ENCODE assay signal across 8 mouse cellular contexts in the genomic region with DNA sequence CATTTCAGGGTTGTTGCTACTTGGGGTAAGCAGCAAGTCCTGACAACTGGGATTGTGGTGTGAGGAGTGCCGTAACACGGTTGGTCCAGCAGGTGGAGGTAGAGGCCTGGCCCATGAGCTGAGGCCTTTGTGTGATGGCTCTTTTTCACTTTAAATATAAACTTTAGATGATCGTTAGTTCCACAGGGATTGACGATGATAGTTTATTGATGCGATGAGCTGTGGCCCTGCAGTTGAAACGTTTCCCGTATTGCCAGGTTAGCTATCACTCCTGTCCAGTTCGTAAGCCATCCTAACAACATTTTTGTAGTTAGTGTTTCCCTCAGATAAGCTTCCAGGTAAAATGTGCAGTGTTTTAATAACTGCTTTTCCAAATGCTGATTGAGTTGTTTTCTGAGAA. TPM values are rescaled to one million over a fixed set of nuclear protein-coding genes. Genes with fewer than 3 reads are reported as not detected.
DNase-seq lines count a peak whose midpoint lies in the region; ATAC-seq and TF ChIP-seq lines count a peak whose summit lies in the region.

No protein-coding gene starts in this region.

- DNase-seq in A20 (ENCODE audit: low read depth, low spot score) (peak; percentile 73), ES-E14 (ENCODE audit: low read depth, low spot score) (no peak)
- peak; percentile 27 to 37 for DNase-seq in cerebellum, adult 18-20 months
- DNase-seq in forelimb bud, embryonic 11.5 days (ENCODE audit: low read depth, low spot score) = peak; percentile 61
- peak; percentile 57 for DNase-seq in liver, adult 2 months (ENCODE audit: extremely low read depth, low read depth, low spot score)
- peak; percentile 69 for DNase-seq in thymus, postnatal 4 days

- H3K79me2 ChIP-seq in liver, adult 2 months (ENCODE audit: control insufficient read depth, insufficient read depth, low read length) = no peaks in the 10 kb centered on the region

- H3K9ac ChIP-seq in ES-E14 (ENCODE audit: insufficient read depth, low read depth, low read length, poor library complexity, severe bottlenecking) = no peak overlapping the region
- no peak overlapping the region for H3K9ac ChIP-seq in intestine, embryonic 16.5 days (ENCODE audit: low read depth, low read length)
- H3K9ac ChIP-seq in liver, adult 2 months (ENCODE audit: low read depth, low read length) = no peak overlapping the region
- H3K9ac ChIP-seq in neural tube, embryonic 14.5 days (replicated peaks; ENCODE audit: low read depth, low read length) = no peak overlapping the region

- H3K27ac ChIP-seq in ES-E14 (ENCODE audit: insufficient read depth, low read depth, low read length, poor library complexity, severe bottlenecking) = no peak overlapping the region
- H3K27ac ChIP-seq in intestine, embryonic 16.5 days (ENCODE audit: low read length) = no peak overlapping the region
- H3K27ac ChIP-seq in liver, adult 2 months (replicated peaks; ENCODE audit: insufficient read depth, low read depth, low read length) = no peak overlapping the region
- no peak overlapping the region for H3K27ac ChIP-seq in neural tube, embryonic 14.5 days (ENCODE audit: low read depth, low read length)

- ATAC-seq in intestine, embryonic 16.5 days = peak; percentile 71; the same call in 1 of the 2 replicates
- peak; percentile 65; the same call in 1 of the 2 replicates for ATAC-seq in neural tube, embryonic 14.5 days (ENCODE audit: low read depth)

- H3K27me3 ChIP-seq in intestine, embryonic 16.5 days (replicated peaks; ENCODE audit: control insufficient read depth, insufficient read depth, low read length) = no peaks in the 10 kb centered on the region
- H3K27me3 ChIP-seq in liver, adult 2 months (ENCODE audit: control insufficient read depth, insufficient read depth, low read length) = no peaks in the 10 kb centered on the region
- no peaks in the 10 kb centered on the region for H3K27me3 ChIP-seq in neural tube, embryonic 14.5 days (ENCODE audit: control insufficient read depth, insufficient read depth, low read length)

- no peak for TF ChIP-seq POLR2A in liver, adult 2 months (IDR thresholded peaks at IDR 0.05; ENCODE audit: extremely low read depth, insufficient read depth, low read length)

- 53% methylated on average over 8 of the region's 8 CpGs for WGBS in intestine, embryonic 16.5 days
- 34% methylated on average over 8 of the region's 8 CpGs for WGBS in liver, adult 2 months
- 75% methylated on average over 8 of the region's 8 CpGs for WGBS in neural tube, embryonic 14.5 days

- TF ChIP-seq CTCF in liver, adult 2 months (IDR thresholded peaks at IDR 0.05; ENCODE audit: low read depth, low read length) = peak; percentile 98

- no peaks in the 10 kb centered on the region for H3K9me3 ChIP-seq in ES-E14 (ENCODE audit: control insufficient read depth, insufficient read depth, low read depth, low read length)
- H3K9me3 ChIP-seq in intestine, embryonic 16.5 days (ENCODE audit: control insufficient read depth, low read length) = no peaks in the 10 kb centered on the region
- H3K9me3 ChIP-seq in neural tube, embryonic 14.5 days (ENCODE audit: control insufficient read depth, low read length) = no peaks in the 10 kb centered on the region

- H3K4me1 ChIP-seq in ES-E14 (ENCODE audit: control insufficient read depth in 2 of 2, insufficient read depth in 2 of 2, low read length in 2 of 2, poor library complexity in 1 of 2) = no peaks in the 10 kb centered on the region
- no peaks in the 10 kb centered on the region for H3K4me1 ChIP-seq in intestine, embryonic 16.5 days (ENCODE audit: control insufficient read depth, insufficient read depth, low read length)
- H3K4me1 ChIP-seq in liver, adult 2 months (ENCODE audit: control insufficient read depth, insufficient read depth, low read length) = 0 out of 2 replicates have a peak, but pooled peaks cover 1% of the 10 kb centered on the region
- no peaks in the 10 kb centered on the region for H3K4me1 ChIP-seq in neural tube, embryonic 14.5 days (ENCODE audit: control insufficient read depth, insufficient read depth, low read length)

- in situ Hi-C loops in ES-E14 (cut with MboI; ENCODE audit: low sequenced_read_pairs in 2 of 2, unreplicated experiment in 2 of 2) = no loop called here

- no peak overlapping the region for H3K4me3 ChIP-seq in ES-E14 (ENCODE audit: insufficient read depth in 1 of 2, low read depth in 1 of 2, low read length in 2 of 2, poor library complexity in 1 of 2, severe bottlenecking in 1 of 2)
- no peak overlapping the region for H3K4me3 ChIP-seq in intestine, embryonic 16.5 days (ENCODE audit: low read length)
- H3K4me3 ChIP-seq in liver, adult 2 months (ENCODE audit: insufficient read depth, low read depth, low read length) = no peak overlapping the region
- no peak overlapping the region for H3K4me3 ChIP-seq in neural tube, embryonic 14.5 days (ENCODE audit: low read depth, low read length)

- peaks cover 9% of the 10 kb centered on the region; the same call in 1 of the 2 replicates for H3K36me3 ChIP-seq in ES-E14 (ENCODE audit: control insufficient read depth, insufficient read depth, low read length, poor library complexity, severe bottlenecking)
- no peaks in the 10 kb centered on the region for H3K36me3 ChIP-seq in intestine, embryonic 16.5 days (ENCODE audit: control insufficient read depth, insufficient read depth, low read length)
- H3K36me3 ChIP-seq in liver, adult 2 months (ENCODE audit: control insufficient read depth, insufficient read depth, low read length) = no peaks in the 10 kb centered on the region
- peaks cover 14% of the 10 kb centered on the region for H3K36me3 ChIP-seq in neural tube, embryonic 14.5 days (ENCODE audit: control insufficient read depth, insufficient read depth, low read length)

- H3K4me2 ChIP-seq in intestine, embryonic 16.5 days (ENCODE audit: low read depth, low read length) = no peak overlapping the region
- no peak overlapping the region for H3K4me2 ChIP-seq in neural tube, embryonic 14.5 days (ENCODE audit: low read depth, low read length)

TF ChIP-seq in ES-E14, 5 proteins besides CTCF, POLR2A, EP300 and RAD21:
- TF ChIP-seq ZNF384 (IDR thresholded peaks at IDR 0.05; ENCODE audit: low read depth, low read length) (no peak), MAFK (IDR thresholded peaks at IDR 0.05; ENCODE audit: insufficient read depth, low read depth, low read length) (no peak), HCFC1 (IDR thresholded peaks at IDR 0.05; ENCODE audit: borderline replicate concordance, insufficient read depth, low read length) (no peak), ZC3H11A (IDR thresholded peaks at IDR 0.05; ENCODE audit: borderline replicate concordance, low read depth, low read length) (peak; percentile 62; the same call in 1 of the 2 replicates), CHD2 (IDR thresholded peaks at IDR 0.05; ENCODE audit: low read depth, low read length) (no peak)

RNA-seq across cellular contexts. Expression of gene Dcbld2, which starts 46.4 kb away (rescaled TPM):
- total RNA-seq in ES-E14 (2012; rRNA removed) = 42.5 and 45.7 TPM in 2 replicates
- polyA plus RNA-seq in intestine, embryonic 16.5 days (2015; fragmentation: Nextera tagmentation; extraction: Ambion mirVana) = 2.5 and 2.8 TPM in 2 replicates
- 1.9 and 2.7 TPM in 2 replicates for total RNA-seq in liver, adult 2 months (2014; rRNA removed)
- 1.1 and 1.3 TPM in 2 replicates for polyA plus RNA-seq in liver, adult 2 months (2012; rRNA removed)
- polyA plus RNA-seq in neural tube, embryonic 14.5 days (2014; fragmentation: Nextera tagmentation; extraction: Ambion mirVana) = 9.7 and 10.2 TPM in 2 replicates
